ENCODE assay signal across 22 mouse cellular contexts in genomic region chr4:59876570-59876969, GRCm38 (mm10). TPM values are rescaled to one million over a fixed set of nuclear protein-coding genes. Genes with fewer than 3 reads are reported as not detected.
DNase-seq lines count a peak whose midpoint lies in the region; ATAC-seq and TF ChIP-seq lines count a peak whose summit lies in the region.
"Had no signal": no experiment of that assay in that cellular context is flagged by ENCODE, and none has a peak within 500 bp of the region (broad histone marks: within the 10 kb centered on the region; RNA-seq: fewer than 3 reads in every experiment).

No protein-coding gene starts in this region.

- DNase-seq in forebrain, embryonic 14.5 days (ENCODE audit: low spot score) = no peak
- DNase-seq in hindbrain, postnatal 0 days (ENCODE audit: low spot score) = no peak
- no peak for DNase-seq in midbrain, postnatal 0 days (ENCODE audit: low spot score)
- DNase-seq: adrenal gland, postnatal 25 days; cerebellum, adult 2 months; cerebellum, postnatal 10 days; gastrocnemius, postnatal 36 days; heart, adult 11 months; heart, postnatal 36 days; kidney, adult 11 months had no signal

- H3K27me3 ChIP-seq in forebrain, embryonic 16.5 days (replicated peaks; ENCODE audit: control insufficient read depth, insufficient read depth, low read length) = no peaks in the 10 kb centered on the region
- H3K27me3 ChIP-seq in forebrain, embryonic 14.5 days (replicated peaks; ENCODE audit: control insufficient read depth, insufficient read depth, low read length) = no peaks in the 10 kb centered on the region
- H3K27me3 ChIP-seq in hindbrain, postnatal 0 days (ENCODE audit: insufficient read depth, low read length) = no peaks in the 10 kb centered on the region
- no peaks in the 10 kb centered on the region for H3K27me3 ChIP-seq in hindbrain, embryonic 16.5 days (replicated peaks; ENCODE audit: control insufficient read depth, insufficient read depth, low read length)
- no peaks in the 10 kb centered on the region for H3K27me3 ChIP-seq in midbrain, postnatal 0 days (ENCODE audit: insufficient read depth, low read length)
- H3K27me3 ChIP-seq in midbrain, embryonic 13.5 days = no peaks in the 10 kb centered on the region
- H3K27me3 ChIP-seq: CH12.LX; embryonic facial prominence, embryonic 15.5 days; heart, embryonic 13.5 days; hindbrain, embryonic 15.5 days; Patski had no signal

- WGBS in forebrain, embryonic 16.5 days = 55% methylated on average over 6 of the region's 6 CpGs
- WGBS in forebrain, embryonic 14.5 days = 63% methylated on average over 6 of the region's 6 CpGs
- WGBS in hindbrain, postnatal 0 days = 50% methylated on average over 6 of the region's 6 CpGs
- 71% methylated on average over 6 of the region's 6 CpGs for WGBS in hindbrain, embryonic 16.5 days
- WGBS in midbrain, postnatal 0 days = 39% methylated on average over 6 of the region's 6 CpGs
- 62% methylated on average over 6 of the region's 6 CpGs for WGBS in midbrain, embryonic 13.5 days

- no peak for TF ChIP-seq CTCF in hindbrain, postnatal 0 days (IDR thresholded peaks at IDR 0.05; ENCODE audit: low read depth)
- TF ChIP-seq CTCF in midbrain, postnatal 0 days (IDR thresholded peaks at IDR 0.05) = no peak

- no peaks in the 10 kb centered on the region for H3K9me3 ChIP-seq in forebrain, embryonic 16.5 days (ENCODE audit: control insufficient read depth, low read length)
- H3K9me3 ChIP-seq in forebrain, embryonic 14.5 days (replicated peaks; ENCODE audit: control insufficient read depth, low read length) = no peaks in the 10 kb centered on the region
- H3K9me3 ChIP-seq in hindbrain, postnatal 0 days (ENCODE audit: low read length) = no peaks in the 10 kb centered on the region
- H3K9me3 ChIP-seq in hindbrain, embryonic 16.5 days (ENCODE audit: control insufficient read depth, low read length) = no peaks in the 10 kb centered on the region
- no peaks in the 10 kb centered on the region for H3K9me3 ChIP-seq in midbrain, postnatal 0 days (ENCODE audit: low read length)
- no peaks in the 10 kb centered on the region for H3K9me3 ChIP-seq in midbrain, embryonic 13.5 days
- H3K9me3 ChIP-seq: embryonic facial prominence, embryonic 15.5 days; heart, embryonic 13.5 days; hindbrain, embryonic 15.5 days had no signal

- H3K9ac ChIP-seq in forebrain, embryonic 16.5 days (replicated peaks; ENCODE audit: low read depth, low read length) = no peak overlapping the region; the same call in 1 of the 2 replicates
- no peak overlapping the region for H3K9ac ChIP-seq in forebrain, embryonic 14.5 days (ENCODE audit: low read length)
- no peak overlapping the region for H3K9ac ChIP-seq in hindbrain, postnatal 0 days (replicated peaks; ENCODE audit: low read length)
- no peak overlapping the region for H3K9ac ChIP-seq in hindbrain, embryonic 16.5 days (ENCODE audit: low read depth, low read length)
- H3K9ac ChIP-seq in midbrain, postnatal 0 days (replicated peaks; ENCODE audit: low read length, poor library complexity, severe bottlenecking) = no peak overlapping the region
- H3K9ac ChIP-seq in midbrain, embryonic 13.5 days (replicated peaks) = no peak overlapping the region
- H3K9ac ChIP-seq: embryonic facial prominence, embryonic 15.5 days; heart, embryonic 13.5 days; hindbrain, embryonic 15.5 days had no signal

- no peaks in the 10 kb centered on the region for H3K4me1 ChIP-seq in forebrain, embryonic 16.5 days (replicated peaks; ENCODE audit: control insufficient read depth, insufficient read depth, low read length)
- no peaks in the 10 kb centered on the region for H3K4me1 ChIP-seq in forebrain, embryonic 14.5 days (ENCODE audit: control insufficient read depth, insufficient read depth, low read length)
- no peaks in the 10 kb centered on the region for H3K4me1 ChIP-seq in hindbrain, postnatal 0 days (ENCODE audit: insufficient read depth, low read length)
- H3K4me1 ChIP-seq in hindbrain, embryonic 16.5 days (ENCODE audit: control insufficient read depth, insufficient read depth, low read depth, low read length) = no peaks in the 10 kb centered on the region; the same call in none of the 2 replicates
- H3K4me1 ChIP-seq in midbrain, postnatal 0 days (ENCODE audit: insufficient read depth, low read length) = no peaks in the 10 kb centered on the region
- H3K4me1 ChIP-seq in midbrain, embryonic 13.5 days (replicated peaks) = 0 out of 2 replicates have a peak, but pooled peaks cover 2% of the 10 kb centered on the region

- H3K4me2 ChIP-seq in forebrain, embryonic 16.5 days (ENCODE audit: low read length) = no peak overlapping the region
- no peak overlapping the region for H3K4me2 ChIP-seq in forebrain, embryonic 14.5 days (ENCODE audit: low read length)
- no peak overlapping the region for H3K4me2 ChIP-seq in hindbrain, postnatal 0 days (ENCODE audit: low read depth, low read length)
- no peak overlapping the region; the same call in 1 of the 2 replicates for H3K4me2 ChIP-seq in hindbrain, embryonic 16.5 days (ENCODE audit: low read length)
- no peak overlapping the region for H3K4me2 ChIP-seq in midbrain, postnatal 0 days (ENCODE audit: low read depth, low read length, poor library complexity, severe bottlenecking)
- no peak overlapping the region for H3K4me2 ChIP-seq in midbrain, embryonic 13.5 days (replicated peaks)
- H3K4me2 ChIP-seq: embryonic facial prominence, embryonic 15.5 days; heart, embryonic 13.5 days; hindbrain, embryonic 15.5 days had no signal

- H3K4me3 ChIP-seq in forebrain, embryonic 16.5 days (replicated peaks; ENCODE audit: low read length) = no peak overlapping the region
- H3K4me3 ChIP-seq in forebrain, embryonic 14.5 days (ENCODE audit: low read depth, low read length) = no peak overlapping the region
- H3K4me3 ChIP-seq in hindbrain, postnatal 0 days (ENCODE audit: low read length) = no peak overlapping the region
- no peak overlapping the region for H3K4me3 ChIP-seq in hindbrain, embryonic 16.5 days (ENCODE audit: low read length)
- H3K4me3 ChIP-seq in midbrain, postnatal 0 days (ENCODE audit: low read depth, low read length) = no peak overlapping the region
- no peak overlapping the region for H3K4me3 ChIP-seq in midbrain, embryonic 13.5 days (replicated peaks)
- H3K4me3 ChIP-seq: embryonic facial prominence, embryonic 15.5 days; heart, embryonic 13.5 days; hindbrain, embryonic 15.5 days had no signal

- H3K27ac ChIP-seq in forebrain, embryonic 16.5 days (ENCODE audit: low read length) = no peak overlapping the region
- H3K27ac ChIP-seq in forebrain, embryonic 14.5 days (ENCODE audit: low read depth, low read length) = no peak overlapping the region
- H3K27ac ChIP-seq in hindbrain, postnatal 0 days = no peak overlapping the region
- no peak overlapping the region for H3K27ac ChIP-seq in hindbrain, embryonic 16.5 days (ENCODE audit: low read depth, low read length)
- H3K27ac ChIP-seq in midbrain, postnatal 0 days (ENCODE audit: low read depth, low read length) = no peak overlapping the region
- no peak overlapping the region for H3K27ac ChIP-seq in midbrain, embryonic 13.5 days
- H3K27ac ChIP-seq: embryonic facial prominence, embryonic 15.5 days; heart, embryonic 13.5 days; hindbrain, embryonic 15.5 days had no signal

- ATAC-seq in forebrain, embryonic 16.5 days = peak; percentile 16; the same call in 1 of the 2 replicates
- no peak for ATAC-seq in forebrain, embryonic 14.5 days
- peak; percentile 52; the same call in 1 of the 2 replicates for ATAC-seq in hindbrain, postnatal 0 days
- ATAC-seq in hindbrain, embryonic 16.5 days = no peak
- ATAC-seq in midbrain, postnatal 0 days (ENCODE audit: low FRiP score) = 0 out of 2 replicates have a peak, but pooled peaks have one; percentile 26
- ATAC-seq in midbrain, embryonic 13.5 days = no peak
- ATAC-seq: activated CD4-positive, CD25-positive, alpha-beta regulatory T cell, adult 4 months; Patski had no signal

- H3K36me3 ChIP-seq in forebrain, embryonic 16.5 days (ENCODE audit: control insufficient read depth, insufficient read depth) = no peaks in the 10 kb centered on the region
- H3K36me3 ChIP-seq in forebrain, embryonic 14.5 days (ENCODE audit: control insufficient read depth, insufficient read depth, low read length) = no peaks in the 10 kb centered on the region
- H3K36me3 ChIP-seq in hindbrain, postnatal 0 days (ENCODE audit: insufficient read depth, low read length) = peaks cover 13% of the 10 kb centered on the region; the same call in 1 of the 2 replicates
- H3K36me3 ChIP-seq in hindbrain, embryonic 16.5 days (ENCODE audit: control insufficient read depth, insufficient read depth, low read length) = 0 out of 2 replicates have a peak, but pooled peaks cover 2% of the 10 kb centered on the region
- 0 out of 2 replicates have a peak, but pooled peaks cover 4% of the 10 kb centered on the region for H3K36me3 ChIP-seq in midbrain, postnatal 0 days (ENCODE audit: insufficient read depth, low read length)
- peaks cover 6% of the 10 kb centered on the region; the same call in 1 of the 2 replicates for H3K36me3 ChIP-seq in midbrain, embryonic 13.5 days

RNA-seq across cellular contexts. Expression of gene Slc46a2, which starts 38.3 kb away (rescaled TPM):
- polyA plus RNA-seq in forebrain, embryonic 16.5 days (2015; fragmentation: Nextera tagmentation; extraction: Ambion mirVana) = 0.16 TPM in 1 of 2 replicates, not detected in the other
- 0.08 TPM in 1 of 2 replicates, not detected in the other for polyA plus RNA-seq in forebrain, embryonic 14.5 days (2014; fragmentation: Nextera tagmentation; extraction: Ambion mirVana)
- total RNA-seq in hindbrain, postnatal 0 days (2014; rRNA removed) = not detected in 2 replicates
- 0.05 TPM in 1 of 2 replicates, not detected in the other for polyA plus RNA-seq in hindbrain, postnatal 0 days (2015; fragmentation: Nextera tagmentation; extraction: Ambion mirVana)
- polyA plus RNA-seq in hindbrain, embryonic 16.5 days (2015; fragmentation: Nextera tagmentation; extraction: Ambion mirVana) = 0.06 TPM in 1 of 2 replicates, not detected in the other
- total RNA-seq in midbrain, postnatal 0 days (2014; rRNA removed) = 0.16 TPM in 1 of 2 replicates, not detected in the other
- polyA plus RNA-seq in midbrain, postnatal 0 days (2015; fragmentation: Nextera tagmentation; extraction: Ambion mirVana) = 0.05 and 0.11 TPM in 2 replicates
- polyA plus RNA-seq in midbrain, embryonic 13.5 days (2015; fragmentation: Nextera tagmentation; extraction: Ambion mirVana) = 0.09 TPM in 1 of 2 replicates, not detected in the other
- total RNA-seq: adrenal gland, adult 18-20 months; adrenal gland, postnatal 25 days; CH12.LX; gastrocnemius, adult 8-10 months had no signal
- polyA plus RNA-seq: cerebellum, adult 2 months; embryonic facial prominence, embryonic 11.5 days; hindbrain, embryonic 15.5 days; Patski had no signal

Comparison
In these comparisons a context has a peak if more than half of its experiments do, and no peak if none do; other contexts are left out.
1. ATAC-seq: peak in forebrain, embryonic 16.5 days (single experiment), hindbrain, postnatal 0 days (single experiment) and midbrain, postnatal 0 days (single experiment); none in forebrain, embryonic 14.5 days (single experiment), hindbrain, embryonic 16.5 days (single experiment) and midbrain, embryonic 13.5 days (single experiment).